Mouse (Mus musculus) erythroblast, embryonic 14.5 days (primary cell): ENCODE data around the gene Mtfr2.

Experiments used
- GATA1 ChIP-seq: IDR thresholded peaks from 2 replicates; pipeline ENCODE4 v1.6.1; 2012; ENCODE audit warnings: low read length, inconsistent platforms, mixed read lengths
- TAL1 ChIP-seq: IDR thresholded peaks from 3 replicates; pipeline ENCODE4 v1.6.1; 2012; ENCODE audit warnings: low read length, inconsistent platforms, mixed read lengths

GRCm38 (mm10) chr10:20381352-20381751 is 33.8 kb downstream of the Mtfr2 start:
- TF ChIP-seq GATA1 (no peak), TAL1 (no peak)
